Mouse (Mus musculus) right cerebral cortex, postnatal 4 days (tissue): ENCODE results near the gene Tubgcp6.

Experiments
- DNase-seq: peaks from one replicate; pipeline ENCODE4 v3.0.0-alpha.2; 2022

Tubgcp6 gene

GRCm38 (mm10) chr15:89062518-89062910 is 60.4 kb downstream of the Tubgcp6 start:
- no peak for DNase-seq

DNA sequence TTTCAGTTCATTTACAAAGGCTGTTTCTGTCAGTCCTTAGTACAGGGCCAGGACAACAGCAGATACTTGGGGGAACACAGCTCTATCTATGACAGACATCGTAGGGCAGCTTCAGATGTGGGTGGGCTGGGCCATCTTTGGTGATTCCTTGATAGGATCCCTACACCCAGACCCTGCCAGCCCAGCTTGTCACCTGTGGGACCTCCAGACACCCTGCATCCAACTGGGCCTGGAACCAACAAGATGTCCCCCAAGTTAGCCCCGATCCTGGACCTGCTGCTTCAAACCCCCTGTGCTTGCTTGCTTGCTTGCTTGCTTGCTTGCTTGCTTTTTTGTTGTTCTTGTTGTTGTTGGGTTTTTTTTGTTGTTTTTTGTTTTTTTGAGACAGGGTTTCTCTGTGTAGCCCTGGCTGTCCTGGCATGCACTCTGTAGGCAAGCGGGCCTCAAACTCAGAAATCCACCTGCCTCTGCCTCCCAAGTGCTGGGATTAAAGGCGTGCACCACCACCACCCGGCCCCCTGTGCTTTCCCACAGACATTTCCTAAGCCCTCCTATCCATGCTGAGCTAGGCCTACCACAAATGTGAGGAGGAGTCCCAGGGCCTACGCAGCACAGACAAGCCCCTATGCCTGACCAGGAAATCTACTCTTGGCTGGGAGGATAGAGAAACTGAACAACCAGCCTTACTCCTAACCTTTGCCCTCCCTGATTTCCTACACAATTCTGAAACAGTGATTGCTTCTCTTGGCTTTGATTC is 61.0 kb downstream of the Tubgcp6 start:
- DNase-seq: no peak

- DNase-seq: no peak
Measured at GRCm38 (mm10) chr15:89060811-89061460, 62.0 kb downstream of the Tubgcp6 start.

GRCm38 (mm10) chr15:89060032-89060681 is 62.8 kb downstream of the Tubgcp6 start:
- peak; percentile 60 for DNase-seq

DNA sequence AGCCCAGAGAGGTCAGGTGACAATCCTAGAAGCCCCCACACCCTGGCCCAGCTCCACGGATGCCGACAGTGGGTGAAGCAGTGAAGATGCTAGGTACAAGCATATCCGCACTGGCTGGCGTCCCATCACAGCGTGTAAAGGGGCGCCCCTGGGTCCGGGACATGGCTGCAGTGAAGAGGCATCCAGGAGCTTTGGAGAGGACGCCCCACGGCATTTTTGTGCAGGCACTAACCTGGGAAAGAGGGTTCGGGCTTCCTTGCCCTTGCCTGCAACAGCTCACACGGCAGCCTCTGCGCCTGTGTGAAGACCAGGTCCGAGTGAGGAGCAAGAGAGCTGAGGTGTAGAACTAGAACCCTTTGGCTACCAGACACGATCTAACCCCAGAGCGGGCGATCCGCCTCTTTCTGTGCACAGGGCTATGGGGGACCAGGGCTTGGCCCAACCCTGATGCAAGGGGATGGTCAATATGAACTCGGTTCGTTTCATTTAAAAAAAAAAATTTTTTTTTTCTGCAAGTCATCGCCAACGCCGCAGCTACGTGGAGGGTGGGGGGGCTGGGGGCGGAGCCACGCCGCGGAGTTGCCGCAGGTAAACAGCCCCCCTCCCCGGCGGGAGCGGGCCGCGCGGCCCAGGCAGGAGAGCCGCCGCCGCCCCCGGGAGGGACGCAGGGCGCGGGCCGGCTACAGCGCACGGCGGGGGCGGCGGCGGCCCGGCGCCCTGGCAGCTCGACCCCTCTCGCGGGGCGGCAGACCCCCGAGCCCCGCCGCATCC is 63.6 kb downstream of the Tubgcp6 start, which contains the start of gene Panx2:
TSS of gene Panx2 (plus strand) at position 574 of the 771 bp plus-strand sequence.
- peak; percentile 49 for DNase-seq

DNA sequence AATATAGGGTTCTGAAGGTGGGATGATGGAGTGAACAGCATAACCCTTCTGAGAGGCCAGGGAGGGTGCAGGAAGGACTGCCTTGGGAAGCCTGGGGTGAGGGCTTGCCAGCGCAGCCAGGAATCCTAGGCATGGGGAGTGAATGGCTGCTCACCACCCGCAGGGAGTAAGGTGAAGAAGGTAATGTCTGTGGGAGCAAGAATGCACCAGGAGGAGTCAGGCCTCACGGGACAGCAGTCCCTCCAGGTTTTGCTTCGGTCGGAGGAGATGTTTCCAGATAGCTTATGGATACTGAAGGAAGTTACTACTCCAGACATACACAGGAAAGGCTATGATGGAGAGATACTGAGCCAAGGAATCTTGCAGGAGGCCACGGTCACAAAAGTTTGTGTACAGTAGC is 64.2 kb downstream of the Tubgcp6 start:
- DNase-seq: no peak

GRCm38 (mm10) chr15:89054666-89055065 is 68.2 kb downstream of the Tubgcp6 start:
- no peak for DNase-seq
